Mouse (Mus musculus): ENCODE data around the gene Pi4kb. TPM values are rescaled to one million over a fixed set of nuclear protein-coding genes. Genes with fewer than 3 reads are reported as not detected.
"Not testable (repeated sequence)": the region's sequence is repeated elsewhere in the genome, so short reads cannot be mapped to it uniquely, and the experiment has no call there.

Pi4kb gene
- polyA plus RNA-seq, 1 experiment from 2014 or later, result 10.5 TPM

GRCm38 (mm10) chr3:94943706-94944105 is 30.8 kb upstream of the Pi4kb start:
- H3K27ac ChIP-seq (ENCODE audit: low read depth, low read length); H3K27me3 ChIP-seq (replicated peaks; ENCODE audit: control insufficient read depth, insufficient read depth, low read length); H3K4me3 ChIP-seq (ENCODE audit: low read depth, low read length); H3K9me3 ChIP-seq (ENCODE audit: control insufficient read depth); H3K36me3 ChIP-seq (ENCODE audit: control insufficient read depth, insufficient read depth); H3K4me1 ChIP-seq (replicated peaks; ENCODE audit: control insufficient read depth, insufficient read depth, low read length); H3K9ac ChIP-seq (ENCODE audit: low read depth, low read length); ATAC-seq; H3K4me2 ChIP-seq (replicated peaks; ENCODE audit: low read depth): not testable (repeated sequence)
- 29% methylated on average over 4 of the region's 4 CpGs for WGBS
- TF ChIP-seq CTCF (IDR thresholded peaks at IDR 0.05; ENCODE audit: low read depth), result peak; percentile 68

- Histone ChIP-seq H3K9ac (ENCODE audit: low read depth, low read length) (no peak overlapping the region), H3K27ac (ENCODE audit: low read depth, low read length) (no peak overlapping the region), H3K9me3 (ENCODE audit: control insufficient read depth) (no peaks in the 10 kb centered on the region), H3K4me3 (ENCODE audit: low read depth, low read length) (no peak overlapping the region), H3K4me2 (replicated peaks; ENCODE audit: low read depth) (no peak overlapping the region), H3K36me3 (ENCODE audit: control insufficient read depth, insufficient read depth) (no peaks in the 10 kb centered on the region), H3K4me1 (replicated peaks; ENCODE audit: control insufficient read depth, insufficient read depth, low read length) (no peaks in the 10 kb centered on the region), H3K27me3 (replicated peaks; ENCODE audit: control insufficient read depth, insufficient read depth, low read length) (no peaks in the 10 kb centered on the region)
- WGBS, result 56% methylated on average over 3 of the region's 3 CpGs
- ATAC-seq, result no peak
- peak; percentile 74 for TF ChIP-seq CTCF (IDR thresholded peaks at IDR 0.05; ENCODE audit: low read depth)
Measured at GRCm38 (mm10) chr3:94948066-94948614, 26.4 kb upstream of the Pi4kb start.

- peak overlapping the region; percentile 43 for H3K4me2 ChIP-seq (replicated peaks; ENCODE audit: low read depth)
- H3K27me3 ChIP-seq (replicated peaks; ENCODE audit: control insufficient read depth, insufficient read depth, low read length), result no peaks in the 10 kb centered on the region
- H3K9me3 ChIP-seq (ENCODE audit: control insufficient read depth), result no peaks in the 10 kb centered on the region
- no peaks in the 10 kb centered on the region for H3K4me1 ChIP-seq (replicated peaks; ENCODE audit: control insufficient read depth, insufficient read depth, low read length)
- TF ChIP-seq CTCF (IDR thresholded peaks at IDR 0.05; ENCODE audit: low read depth), result no peak
- no peak overlapping the region for H3K27ac ChIP-seq (ENCODE audit: low read depth, low read length)
- WGBS, result 39% methylated on average over 3 of the region's 3 CpGs
- ATAC-seq, result peak; percentile 40
- no peak overlapping the region for H3K4me3 ChIP-seq (ENCODE audit: low read depth, low read length)
- no peak overlapping the region for H3K9ac ChIP-seq (ENCODE audit: low read depth, low read length)
- H3K36me3 ChIP-seq (ENCODE audit: control insufficient read depth, insufficient read depth), result no peaks in the 10 kb centered on the region
Measured at GRCm38 (mm10) chr3:94949645-94950044, 24.9 kb upstream of the Pi4kb start.

- peaks cover 17% of the 10 kb centered on the region for H3K36me3 ChIP-seq (ENCODE audit: control insufficient read depth, insufficient read depth)
- peak; percentile 13; the same call in 1 of the 2 replicates for TF ChIP-seq CTCF (IDR thresholded peaks at IDR 0.05; ENCODE audit: low read depth)
- peak overlapping the region; percentile 85 for H3K4me2 ChIP-seq (replicated peaks; ENCODE audit: low read depth)
- H3K27ac ChIP-seq (ENCODE audit: low read depth, low read length), result peak overlapping the region; percentile 83; the same call in 1 of the 2 replicates
- H3K27me3 ChIP-seq (replicated peaks; ENCODE audit: control insufficient read depth, insufficient read depth, low read length), result no peaks in the 10 kb centered on the region
- H3K4me3 ChIP-seq (ENCODE audit: low read depth, low read length), result peak overlapping the region; percentile 83
- ATAC-seq, result peak; percentile 35; the same call in 1 of the 2 replicates
- H3K4me1 ChIP-seq (replicated peaks; ENCODE audit: control insufficient read depth, insufficient read depth, low read length), result no peaks in the 10 kb centered on the region
- 43% methylated on average over 5 of the region's 5 CpGs for WGBS
- H3K9ac ChIP-seq (ENCODE audit: low read depth, low read length), result peak overlapping the region; percentile 43; the same call in 1 of the 2 replicates
- no peaks in the 10 kb centered on the region for H3K9me3 ChIP-seq (ENCODE audit: control insufficient read depth)
Measured at GRCm38 (mm10) chr3:94952806-94953205, 21.7 kb upstream of the Pi4kb start.

- ATAC-seq, result no peak
- H3K36me3 ChIP-seq (ENCODE audit: control insufficient read depth, insufficient read depth), result peaks cover 23% of the 10 kb centered on the region
- H3K27ac ChIP-seq (ENCODE audit: low read depth, low read length), result peak overlapping the region; percentile 83
- 8% methylated on average over 9 of the region's 9 CpGs for WGBS
- peak overlapping the region; percentile 43 for H3K9ac ChIP-seq (ENCODE audit: low read depth, low read length)
- peak overlapping the region; percentile 83 for H3K4me3 ChIP-seq (ENCODE audit: low read depth, low read length)
- H3K27me3 ChIP-seq (replicated peaks; ENCODE audit: control insufficient read depth, insufficient read depth, low read length), result no peaks in the 10 kb centered on the region
- peak overlapping the region; percentile 85 for H3K4me2 ChIP-seq (replicated peaks; ENCODE audit: low read depth)
- no peak for TF ChIP-seq CTCF (IDR thresholded peaks at IDR 0.05; ENCODE audit: low read depth)
- no peaks in the 10 kb centered on the region for H3K9me3 ChIP-seq (ENCODE audit: control insufficient read depth)
- H3K4me1 ChIP-seq (replicated peaks; ENCODE audit: control insufficient read depth, insufficient read depth, low read length), result no peaks in the 10 kb centered on the region
Measured at GRCm38 (mm10) chr3:94953384-94953763, 21.2 kb upstream of the Pi4kb start.

GRCm38 (mm10) chr3:94953764-94954616 is 20.5 kb upstream of the Pi4kb start, which contains the start of gene Rfx5:
Rfx5 (plus strand) TSS chr3:94954075.
- peak within 1 kb of the TSS; percentile 80 for H3K9ac ChIP-seq (ENCODE audit: low read depth, low read length)
- no peaks in the 10 kb centered on the region for H3K4me1 ChIP-seq (replicated peaks; ENCODE audit: control insufficient read depth, insufficient read depth, low read length)
- peak within 1 kb of the TSS; percentile 83 for H3K27ac ChIP-seq (ENCODE audit: low read depth, low read length)
- no peaks in the 10 kb centered on the region for H3K27me3 ChIP-seq (replicated peaks; ENCODE audit: control insufficient read depth, insufficient read depth, low read length)
- peak; percentile 20; the same call in 1 of the 2 replicates for TF ChIP-seq CTCF (IDR thresholded peaks at IDR 0.05; ENCODE audit: low read depth)
- H3K36me3 ChIP-seq (ENCODE audit: control insufficient read depth, insufficient read depth), result peaks cover 29% of the 10 kb centered on the region
- H3K9me3 ChIP-seq (ENCODE audit: control insufficient read depth), result no peaks in the 10 kb centered on the region
- peak; percentile 97 for ATAC-seq
- peak within 1 kb of the TSS; percentile 83 for H3K4me3 ChIP-seq (ENCODE audit: low read depth, low read length)
- H3K4me2 ChIP-seq (replicated peaks; ENCODE audit: low read depth), result peak within 1 kb of the TSS; percentile 85
- WGBS, result 1% methylated on average over 50 of the region's 50 CpGs
